Mouse (Mus musculus) frontal cortex, postnatal 14 days (tissue): Measurements from ENCODE around the gene Tfpi.

ENCODE experiments used
- DNase-seq, 2 experiments: peaks; one replicate each; pipeline ENCODE4 v3.0.0; 2022; ENCODE audit warnings: low spot score in 2 of 2

Tfpi gene

DNA sequence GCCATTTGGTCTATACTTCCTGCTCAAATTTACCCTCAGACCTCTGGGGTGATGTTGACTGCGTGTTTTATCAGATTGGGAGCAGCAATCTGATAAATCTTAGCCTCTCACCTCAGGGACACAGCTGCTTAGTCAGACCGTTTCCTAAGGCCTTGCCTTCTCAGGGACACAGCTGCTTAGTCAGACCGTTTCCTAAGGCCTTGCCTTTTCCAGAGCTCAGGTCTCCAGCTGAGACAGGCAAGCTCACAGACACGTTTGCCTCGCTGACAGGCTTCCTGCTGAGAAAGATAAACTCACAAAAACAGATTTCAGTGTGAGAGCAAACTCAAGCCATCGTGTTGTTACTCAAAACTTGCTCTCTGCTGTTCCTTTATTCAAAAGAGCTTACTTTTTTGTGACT lies 1.9 kb downstream of the Tfpi start:
- no peak for DNase-seq

DNA sequence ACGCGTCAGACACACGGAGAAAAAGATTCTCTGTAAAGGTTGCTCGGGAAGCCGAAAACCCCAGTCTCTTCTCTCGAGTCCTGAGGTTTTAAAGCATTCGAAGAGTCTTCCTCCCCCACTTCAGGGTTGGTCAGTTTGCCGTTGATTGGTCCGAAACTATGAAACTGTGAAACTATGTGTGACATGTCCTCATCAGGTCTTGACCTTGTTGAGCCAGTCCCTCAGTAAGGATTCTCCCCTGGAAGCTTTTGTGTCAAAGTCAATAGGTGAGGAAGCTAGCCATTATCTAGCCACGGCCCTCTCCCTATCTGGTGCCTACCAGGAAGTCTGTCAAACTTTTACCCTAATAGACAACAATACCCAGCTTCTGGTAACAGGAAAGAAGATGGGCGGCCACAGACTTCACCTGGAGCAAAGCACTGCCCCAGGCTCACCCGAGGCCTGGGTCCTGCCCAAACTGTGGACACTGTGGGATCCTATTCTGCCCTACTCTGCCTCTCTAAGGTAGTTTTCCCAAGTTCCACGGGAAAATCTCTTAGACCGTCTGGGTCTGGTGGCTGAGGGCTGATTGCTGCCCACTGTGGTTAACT lies 2.5 kb downstream of the Tfpi start:
- no peak for DNase-seq

DNA sequence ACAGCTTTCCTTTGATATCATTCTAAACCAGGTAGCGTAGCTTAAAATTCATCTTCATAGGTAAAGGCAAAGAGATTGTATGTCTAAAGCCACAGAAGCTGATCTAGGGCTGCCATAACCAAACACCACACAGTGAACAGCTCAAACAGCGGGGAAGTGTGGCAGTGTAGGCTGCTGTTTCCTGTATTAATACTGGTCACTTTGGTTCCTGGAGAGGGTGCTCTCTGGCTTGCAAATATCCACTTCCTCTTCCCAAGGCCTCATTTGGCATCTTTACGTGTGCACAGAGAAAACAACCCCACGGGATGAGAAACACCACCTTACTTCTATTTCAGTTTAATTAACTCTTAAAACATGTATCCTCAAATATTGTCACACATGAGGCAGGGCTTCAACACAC lies 9.2 kb downstream of the Tfpi start:
- DNase-seq = no peak

DNA sequence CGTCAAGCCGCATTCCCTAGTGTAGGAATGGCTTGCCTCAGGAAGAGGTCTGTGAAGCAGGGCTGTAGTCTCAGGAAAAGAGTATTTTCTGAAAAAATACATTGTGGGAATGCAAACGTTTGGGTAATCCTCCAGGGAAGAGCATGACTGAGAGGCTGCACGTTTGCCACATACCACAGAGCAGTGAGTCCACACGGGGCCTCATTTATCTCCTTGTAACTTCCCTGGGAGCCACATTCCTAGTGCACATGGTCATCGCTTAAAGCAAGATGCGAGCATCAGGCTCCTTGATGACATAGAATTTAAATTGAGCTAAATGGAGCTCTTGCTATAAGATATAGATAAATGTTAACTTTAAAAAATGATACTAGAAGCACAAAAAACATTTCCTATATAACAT lies 11.6 kb downstream of the Tfpi start:
- no peak for DNase-seq

DNA sequence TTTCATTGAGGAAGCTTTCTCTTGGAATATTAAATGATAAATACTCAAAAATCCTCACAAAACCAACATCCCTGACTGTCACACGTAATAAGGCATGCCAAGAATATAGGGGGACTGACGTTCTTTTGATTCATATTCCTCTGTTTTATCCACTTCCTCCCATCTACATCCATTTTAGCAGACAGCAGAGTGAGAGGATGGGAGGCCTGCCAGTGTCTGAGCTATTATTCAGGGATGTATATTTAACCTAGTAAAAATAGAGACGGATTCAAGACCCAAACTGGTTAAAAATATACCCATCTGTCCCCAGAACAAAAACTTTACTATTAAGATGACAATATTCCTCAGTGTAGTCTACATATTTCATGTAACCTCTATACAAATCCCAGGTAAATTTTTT lies 14.2 kb downstream of the Tfpi start:
- DNase-seq = no peak

DNA sequence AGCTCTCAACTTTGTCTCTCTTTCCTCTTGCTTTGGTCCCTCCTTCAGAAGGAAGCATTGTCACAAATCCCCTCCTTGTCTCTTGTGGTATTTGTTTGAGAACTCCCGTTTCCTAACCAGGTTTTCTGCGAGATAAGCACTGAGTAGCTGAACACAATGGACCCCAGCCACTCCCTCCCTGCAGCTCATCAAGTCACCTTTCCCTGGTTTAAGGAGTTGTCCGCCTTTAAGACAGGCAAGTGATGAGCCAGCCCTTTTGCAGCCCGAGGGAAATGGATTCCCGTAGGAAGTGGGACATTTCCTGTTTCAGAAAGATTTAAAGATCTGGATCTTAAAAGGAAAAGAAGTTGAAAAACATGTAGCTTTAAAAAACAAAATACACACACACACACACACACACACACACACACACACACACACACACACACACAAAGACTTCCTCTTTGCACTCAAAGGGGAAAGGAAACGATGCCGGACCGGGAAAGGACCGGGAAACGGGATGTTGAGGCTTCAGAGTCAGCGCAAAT lies 16.9 kb downstream of the Tfpi start:
- no peak for DNase-seq

DNA sequence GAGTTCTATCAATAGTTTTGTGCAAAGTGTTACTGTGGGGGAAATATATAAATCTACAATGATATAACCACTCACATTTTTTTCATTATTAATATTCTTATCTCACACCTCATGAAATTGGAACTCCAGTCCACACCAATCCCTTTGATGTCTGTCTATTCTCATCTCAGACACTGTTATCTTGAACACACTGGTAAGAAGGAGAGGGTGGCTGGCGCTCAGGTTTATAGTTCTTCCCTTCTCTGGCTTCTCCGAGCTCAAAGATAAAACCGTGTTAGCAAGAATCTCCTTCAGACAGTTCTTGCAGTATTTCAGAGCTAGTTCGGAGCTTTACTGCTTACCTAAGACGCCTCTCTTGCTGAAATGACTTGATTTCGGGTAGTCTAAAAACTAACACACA lies 19.4 kb downstream of the Tfpi start:
- DNase-seq = no peak

DNA sequence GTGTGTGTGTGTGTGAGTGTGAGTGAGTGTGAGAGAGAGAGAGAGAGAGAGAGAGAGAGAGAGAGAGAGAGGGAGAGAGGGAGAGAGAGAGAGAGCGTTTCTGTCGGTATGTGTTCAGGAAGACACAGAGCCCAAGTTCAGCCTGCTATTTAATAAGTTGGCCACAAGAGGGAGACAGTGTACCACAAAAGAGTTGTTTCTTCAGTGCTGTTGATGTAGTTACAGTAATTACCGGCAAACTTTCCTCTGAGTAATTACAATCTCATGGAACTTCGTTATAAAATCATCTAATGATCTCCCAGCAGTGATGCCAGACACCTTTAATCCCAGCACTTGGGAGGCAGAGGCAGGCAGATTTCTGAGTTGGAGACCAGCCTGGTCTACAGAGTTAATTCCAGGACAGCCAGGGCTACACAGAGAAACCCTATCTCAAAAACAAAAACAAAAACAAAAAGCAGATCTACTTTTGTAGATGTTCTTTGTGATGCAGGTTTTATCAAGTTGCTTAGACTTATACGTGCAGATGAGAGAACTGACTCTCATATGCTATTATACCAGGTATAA lies 21.3 kb downstream of the Tfpi start:
- DNase-seq = peak in 1 of 2 experiments; percentile 34

DNA sequence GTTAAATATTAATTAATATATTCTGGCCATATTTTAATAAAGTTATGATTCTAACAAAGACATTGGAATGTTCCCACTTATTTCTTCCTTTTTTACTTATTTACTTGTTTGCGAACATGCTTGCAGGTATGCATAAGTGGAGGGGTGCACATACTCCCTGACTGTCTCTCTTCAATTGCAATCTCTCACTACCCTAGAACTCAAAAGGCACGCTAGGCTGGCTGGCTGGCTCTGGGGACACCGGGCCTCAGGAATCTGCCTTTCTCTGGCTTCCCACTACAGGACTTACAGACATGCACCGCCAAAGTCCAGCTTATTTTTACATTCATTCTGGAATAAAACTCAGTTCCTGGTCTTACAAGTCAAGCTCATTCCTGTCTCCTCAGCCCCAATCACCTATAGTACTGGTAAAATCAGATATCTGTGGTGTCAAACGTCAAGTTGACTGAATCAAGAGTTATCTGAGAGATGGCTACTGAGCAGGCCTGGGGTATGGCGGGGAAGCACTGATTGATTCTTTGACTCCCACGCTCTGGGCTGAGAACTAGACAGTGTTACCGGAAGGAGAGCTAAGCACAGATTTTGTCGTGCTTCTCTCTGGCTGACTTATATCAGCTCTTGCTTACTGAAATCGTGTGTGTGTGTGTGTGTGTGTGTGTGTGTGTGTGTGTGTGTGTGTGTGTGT lies 21.9 kb downstream of the Tfpi start:
- no peak for DNase-seq

DNA sequence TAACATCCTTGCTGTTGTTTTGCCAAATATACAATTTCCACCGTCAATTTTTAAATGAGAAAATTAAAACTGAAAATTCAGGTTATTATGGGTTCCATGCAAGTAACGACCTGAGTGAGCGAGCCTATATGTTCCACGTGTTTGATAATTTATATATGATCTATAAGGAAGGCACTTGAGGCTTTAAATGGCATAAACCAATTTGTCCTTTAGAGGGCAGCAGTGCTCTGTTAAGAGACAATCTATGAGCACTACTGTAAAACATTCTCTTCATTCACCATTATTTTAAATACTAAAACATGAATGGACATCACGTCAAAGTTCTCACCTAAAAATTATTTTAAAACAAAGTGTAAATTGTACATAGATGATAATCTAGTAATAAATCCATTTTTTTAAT lies 22.5 kb downstream of the Tfpi start:
- DNase-seq = no peak

DNA sequence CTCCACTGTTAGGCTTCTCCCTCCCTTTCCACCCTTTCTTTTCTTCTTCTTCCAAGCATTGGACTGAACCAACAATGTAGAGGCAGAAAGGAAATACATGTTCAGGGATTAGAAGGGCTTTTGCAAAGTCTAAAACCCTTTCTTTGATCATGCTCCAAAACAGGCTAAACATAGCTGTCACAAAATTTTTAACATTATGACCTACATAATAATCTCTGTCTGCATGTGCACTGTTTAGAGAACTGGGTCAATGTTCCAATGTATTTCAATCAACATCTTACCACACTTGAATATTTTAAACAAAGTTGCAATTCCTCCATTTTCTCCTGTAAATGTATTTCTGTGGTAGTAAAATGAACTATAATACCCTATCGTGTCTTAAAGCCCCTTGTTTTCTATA lies 31.1 kb downstream of the Tfpi start:
- DNase-seq = no peak

DNA sequence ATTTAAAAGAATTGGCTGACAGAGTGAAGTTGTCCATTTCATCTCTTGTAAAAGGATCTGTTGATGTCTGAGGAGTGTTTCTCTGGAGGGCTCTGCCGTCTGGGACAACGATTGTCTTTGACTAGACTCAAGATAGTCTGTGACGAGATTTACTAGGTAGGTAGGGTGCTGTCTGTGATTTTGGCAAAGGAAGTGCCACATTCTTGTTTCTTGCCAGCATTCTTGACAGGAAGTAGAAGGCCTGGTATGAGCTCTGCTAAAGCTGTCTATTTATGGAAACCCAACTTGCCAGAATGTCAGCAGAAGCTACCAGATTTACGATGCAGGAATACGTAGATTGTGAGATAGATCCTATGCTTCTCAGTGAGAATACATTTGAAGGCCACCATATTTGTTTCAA lies 34.6 kb downstream of the Tfpi start:
- DNase-seq = no peak

DNA sequence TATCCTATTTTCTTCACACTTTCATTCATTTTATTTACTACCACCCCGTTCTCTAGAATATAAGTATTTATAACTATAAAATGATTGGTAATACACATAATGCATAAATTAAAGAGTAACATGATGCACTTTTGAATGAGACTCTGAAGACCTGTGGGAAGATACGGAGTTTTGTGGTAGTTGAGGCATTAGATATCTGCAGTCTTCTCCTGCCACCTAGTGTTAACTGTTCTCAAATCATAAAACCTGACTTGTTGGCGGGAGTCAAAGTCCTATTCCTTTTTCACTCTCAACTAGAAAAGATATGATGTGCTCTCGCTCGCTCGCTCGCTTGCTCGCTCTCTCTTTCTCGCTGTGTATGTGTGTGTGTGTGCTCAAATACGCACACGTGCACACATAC lies 46.9 kb downstream of the Tfpi start:
- no peak for DNase-seq

DNA sequence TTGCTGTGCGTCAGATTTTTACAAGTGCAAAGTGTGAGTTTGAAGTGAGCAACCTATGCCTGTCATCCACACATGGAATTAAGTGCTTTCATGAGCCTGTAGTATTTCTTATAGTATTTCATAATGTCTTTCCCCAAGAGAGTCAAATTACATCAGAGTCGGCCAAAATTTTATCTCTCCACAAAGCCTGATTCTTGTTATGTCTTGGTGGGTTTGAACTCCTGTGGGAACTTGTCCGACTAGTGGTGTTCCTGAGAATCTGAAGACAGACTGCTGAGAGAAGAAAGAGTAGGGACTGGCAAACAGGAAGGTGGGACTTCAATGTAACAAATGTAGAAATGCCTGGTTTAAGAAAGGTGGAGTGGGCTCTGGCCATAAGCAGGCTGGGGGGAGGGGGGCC lies 47.7 kb downstream of the Tfpi start:
- DNase-seq = no peak

DNA sequence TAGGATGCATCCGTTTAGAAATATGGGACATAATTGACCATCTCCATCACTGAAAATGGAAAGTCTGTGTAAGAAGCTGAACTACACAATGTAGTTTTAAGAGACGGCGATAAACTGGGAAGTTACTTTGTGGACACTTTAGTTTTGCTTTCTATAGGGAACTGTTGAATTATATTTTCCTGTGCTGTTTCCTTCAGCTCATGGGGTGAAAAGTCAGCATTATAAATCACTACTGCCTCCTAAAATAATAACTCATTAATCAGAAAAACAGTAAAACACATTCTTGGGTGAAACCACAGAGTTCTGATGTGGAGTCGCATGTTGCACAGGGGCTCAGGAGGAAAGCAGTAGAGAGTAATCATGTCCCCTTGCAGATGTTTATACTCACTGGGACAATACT lies 50.0 kb downstream of the Tfpi start:
- no peak for DNase-seq

DNA sequence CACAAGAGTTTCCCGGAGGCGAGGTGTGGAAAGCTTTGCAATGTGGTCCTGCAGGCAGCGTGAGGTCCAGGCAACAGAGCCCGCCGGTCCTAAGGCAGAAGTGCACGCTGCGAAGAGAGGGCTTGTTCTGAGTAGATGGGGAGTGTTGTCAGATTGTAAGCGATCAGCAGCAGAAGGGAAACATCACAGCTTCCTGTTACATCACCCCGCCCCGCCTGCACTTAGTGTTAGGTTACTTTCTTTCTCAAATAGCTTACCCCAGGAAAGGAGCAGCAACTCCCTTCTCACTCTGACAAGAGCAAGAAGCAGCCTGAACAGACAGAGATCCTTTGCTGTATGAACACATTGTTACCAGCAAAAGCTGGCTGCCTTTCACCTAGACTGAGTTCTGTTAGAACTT lies 51.4 kb downstream of the Tfpi start, which contains the start of gene Calcrl:
Gene Calcrl, minus strand, starts transcription at position 274 of the 400 bp plus-strand sequence.
- peak; percentile 35 to 37 for DNase-seq

DNA sequence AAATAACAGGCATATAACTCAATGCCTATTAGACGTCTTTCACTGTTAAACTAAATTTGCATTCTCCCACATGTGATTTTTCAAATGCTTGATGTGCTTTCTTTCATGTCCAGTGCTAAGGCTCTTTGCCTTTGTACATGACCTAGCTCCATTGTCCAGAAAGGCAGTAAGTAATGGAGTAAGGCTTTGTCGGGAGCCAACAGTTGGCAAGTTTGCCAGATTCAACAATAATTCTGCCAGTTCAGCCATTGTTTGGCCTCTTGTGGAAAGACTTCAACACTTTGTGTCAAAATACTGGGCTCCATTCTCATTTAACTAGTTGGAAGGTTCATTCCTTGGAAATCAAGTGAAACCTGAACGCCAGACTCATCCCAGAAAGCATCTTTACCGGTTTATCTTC lies 60.1 kb downstream of the Tfpi start:
- no peak for DNase-seq

DNA sequence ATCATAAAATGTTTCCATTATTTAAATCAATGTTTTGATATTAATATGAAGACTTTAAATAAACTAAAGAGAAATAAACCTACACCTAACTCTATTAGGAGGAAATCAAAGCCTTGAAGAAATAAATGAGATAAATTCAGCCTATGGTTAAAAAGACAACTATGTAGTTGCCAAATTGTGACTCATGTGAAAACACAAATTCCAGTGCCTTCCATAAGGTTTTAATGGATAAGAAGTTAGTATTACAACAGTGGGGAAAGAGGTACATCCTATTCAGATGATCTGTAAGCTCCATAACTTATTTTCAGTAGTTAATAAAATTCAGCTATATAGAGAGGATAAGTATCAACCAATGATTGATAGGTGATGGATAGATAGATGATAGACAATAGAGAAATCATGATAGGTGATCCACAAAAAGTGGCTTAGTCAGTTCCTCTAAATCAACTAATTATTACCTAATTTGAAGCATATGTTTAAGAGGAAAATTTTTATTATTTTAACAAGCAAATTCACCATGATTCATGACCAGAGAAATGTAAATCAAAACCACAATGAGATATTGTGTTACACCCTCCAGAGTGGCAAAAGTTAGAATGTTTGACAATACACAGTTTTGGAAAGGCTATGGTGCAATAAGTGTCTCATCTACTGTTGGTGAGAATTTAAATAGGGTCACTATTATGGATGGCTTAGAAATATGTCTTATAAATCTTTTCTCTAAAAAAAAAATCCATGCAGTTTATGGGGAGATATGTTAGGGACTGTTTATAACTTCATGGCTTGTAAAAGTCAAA lies 66.6 kb downstream of the Tfpi start:
- no peak for DNase-seq

DNA sequence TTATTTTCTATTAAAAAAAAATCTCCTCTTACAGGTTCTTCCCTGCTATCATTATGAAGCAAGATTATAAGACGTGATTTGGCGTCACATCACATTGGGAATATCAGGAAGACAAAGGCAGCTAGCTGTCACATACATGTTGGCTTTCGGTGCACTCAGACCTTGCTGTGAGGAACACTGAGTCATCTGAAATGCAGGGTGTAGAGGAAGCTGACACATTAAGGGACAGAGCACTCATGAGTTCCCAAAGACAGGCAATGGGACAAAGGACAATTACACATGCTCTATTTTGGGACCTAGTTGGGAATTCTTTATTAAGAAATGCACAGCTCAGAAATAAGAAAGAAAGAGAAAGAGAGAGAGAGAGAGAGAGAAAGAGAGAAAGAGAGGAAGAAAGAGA lies 71.7 kb downstream of the Tfpi start:
- no peak for DNase-seq

DNA sequence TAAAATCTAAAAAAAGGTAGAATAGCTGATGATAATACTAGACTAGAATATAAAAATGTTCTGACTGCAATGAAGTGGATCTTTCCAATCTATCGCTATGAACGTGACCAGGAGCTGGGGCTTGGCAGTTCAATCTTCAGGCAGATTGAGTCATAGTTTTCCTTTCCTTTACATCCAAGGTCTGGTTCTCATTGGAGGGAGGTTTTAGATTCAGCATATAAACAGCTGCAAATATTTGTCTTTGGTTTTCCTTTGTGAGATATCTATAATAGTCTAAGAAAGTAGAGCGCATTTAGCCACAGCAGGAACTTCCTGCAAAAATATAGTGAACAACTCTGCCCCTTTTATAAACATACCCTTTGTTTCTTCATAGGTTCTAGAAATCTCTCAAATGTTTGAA lies 73.9 kb downstream of the Tfpi start:
- DNase-seq = no peak

DNA sequence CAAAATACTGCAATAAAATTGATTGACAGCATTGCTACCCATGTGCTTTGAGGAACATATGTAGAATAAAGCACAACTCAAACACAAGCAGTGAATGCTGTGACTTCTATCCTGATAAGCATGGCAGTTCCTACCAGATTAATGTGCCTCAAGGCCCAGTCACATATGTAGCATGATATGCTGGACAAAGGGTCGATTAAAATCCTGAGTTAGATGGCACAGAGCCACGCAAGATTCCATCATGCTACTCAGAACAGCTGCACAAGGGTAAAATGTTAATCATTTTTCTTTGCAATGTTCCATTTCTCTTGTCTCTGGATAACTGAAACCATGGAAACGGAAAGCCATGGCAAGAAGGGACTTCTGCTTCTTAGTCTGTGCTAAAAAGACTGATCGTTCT lies 80.0 kb downstream of the Tfpi start:
- no peak for DNase-seq

DNA sequence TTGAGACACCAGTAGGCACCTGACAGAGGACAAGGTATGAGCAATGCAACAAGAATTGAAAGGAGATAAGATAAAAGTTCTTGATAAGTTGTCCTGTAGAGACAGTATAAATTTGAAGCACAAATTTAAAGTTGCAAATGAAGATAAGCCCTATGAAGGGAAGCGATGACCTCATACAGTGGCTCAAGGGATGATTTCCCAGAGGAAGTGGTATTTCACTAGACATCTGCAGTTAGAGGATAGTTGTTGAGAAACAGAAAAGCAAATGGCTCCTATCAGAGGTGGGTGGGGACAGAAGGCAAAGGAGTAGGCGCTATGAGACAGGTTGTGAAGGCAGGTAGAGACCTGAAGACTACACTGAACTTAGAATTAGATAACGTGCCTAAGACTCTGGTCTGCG lies 83.3 kb downstream of the Tfpi start:
- DNase-seq = no peak

DNA sequence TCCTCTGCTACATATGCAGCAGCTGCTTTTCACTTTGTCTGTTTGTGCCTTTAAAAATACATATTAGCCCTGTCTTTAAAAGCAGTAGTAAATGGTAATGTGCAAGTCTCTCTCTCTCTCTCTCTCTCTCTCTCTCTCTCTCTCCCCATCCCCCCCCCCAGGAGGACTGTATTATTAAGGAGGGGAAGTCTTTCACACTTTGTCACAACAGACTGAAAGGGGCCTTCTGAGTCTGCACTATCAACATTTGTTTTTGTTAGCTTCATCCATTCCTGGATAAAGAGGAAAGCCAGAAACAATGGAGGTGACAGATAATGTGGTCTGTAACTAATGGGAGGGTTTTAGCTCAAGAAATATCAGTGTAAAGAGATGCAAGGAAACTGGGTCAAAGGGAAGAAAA lies 87.5 kb downstream of the Tfpi start:
- DNase-seq = no peak
